Mouse (Mus musculus) liver, adult (tissue): ENCODE measurements at regions not wholly inside any gene's neighbourhood (a gene's known extent, or its start where the extent isn't known, plus 50 kb on each side); places are given as distances from the start of the nearest gene placed in this dataset.

Experiments
- GATA4 ChIP-seq: IDR thresholded peaks from 2 replicates; pipeline ENCODE4 v1.6.1; 2014; ENCODE audit warnings: mild to moderate bottlenecking, low read length; ENCODE audit not compliant: insufficient replicate concordance

- TF ChIP-seq GATA4 = no peak
These were observed 137.8 kb downstream of the Chst1 start for GRCm38 (mm10) chr2:92737301-92737700.

- no peak for TF ChIP-seq GATA4
These were observed 140.1 kb downstream of the Chst1 start for GRCm38 (mm10) chr2:92739576-92739975.

DNA sequence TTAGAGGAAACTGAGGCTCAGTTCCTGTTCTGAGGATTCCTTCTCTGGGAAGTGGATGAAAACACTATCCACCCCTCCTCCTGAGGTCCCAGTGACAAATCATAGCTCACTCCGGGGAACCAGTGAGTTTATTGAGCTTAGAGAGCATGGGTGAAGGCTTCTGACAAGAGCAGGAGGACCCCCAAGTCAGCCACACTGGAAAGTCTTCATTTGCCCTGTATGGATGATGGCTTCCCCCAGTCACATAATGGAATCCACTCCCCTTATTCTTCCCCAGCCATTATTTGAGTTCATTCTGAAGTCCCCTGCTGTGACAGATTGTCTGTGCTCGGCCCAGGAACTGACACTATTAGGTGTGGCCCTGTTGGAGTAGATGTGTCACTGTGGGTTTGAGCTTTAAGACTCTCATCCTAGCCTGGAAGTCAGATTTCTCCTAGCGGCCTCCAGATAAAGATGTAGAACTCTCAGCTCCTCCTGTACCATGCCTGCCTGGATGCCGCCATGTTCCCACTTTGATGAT, 141.3 kb downstream of the Chst1 start:
- no peak for TF ChIP-seq GATA4

DNA sequence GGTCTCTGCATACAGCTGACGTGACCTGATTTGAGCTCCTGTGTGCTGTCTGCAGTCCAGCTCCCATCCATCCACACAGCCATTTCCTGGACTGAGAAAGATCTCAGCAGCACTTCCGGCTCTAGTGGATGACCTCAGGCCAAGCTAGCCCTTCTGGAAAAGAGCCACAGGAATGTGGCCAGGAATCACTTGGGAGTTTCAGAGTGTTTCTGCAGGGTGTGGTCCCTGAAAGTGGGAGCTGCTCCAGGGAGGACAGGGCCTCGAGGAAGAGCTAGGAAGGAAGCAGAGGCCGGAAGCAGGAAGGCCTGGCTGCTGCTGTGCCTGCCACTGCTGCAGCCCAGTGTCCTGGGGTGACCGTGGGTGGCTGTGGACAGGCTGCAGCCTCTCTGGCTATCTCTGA, 142.5 kb downstream of the Chst1 start:
- peak; percentile 96 for TF ChIP-seq GATA4

- no peak for TF ChIP-seq GATA4
These were observed 143.2 kb downstream of the Chst1 start for GRCm38 (mm10) chr2:92742671-92743070.

- no peak for TF ChIP-seq GATA4
These were observed 143.6 kb downstream of the Chst1 start for GRCm38 (mm10) chr2:92743152-92743551.

- no peak for TF ChIP-seq GATA4
These were observed 144.4 kb downstream of the Chst1 start for GRCm38 (mm10) chr2:92743911-92744310.

GRCm38 (mm10) chr2:92747406-92747805, 147.9 kb downstream of the Chst1 start:
- TF ChIP-seq GATA4 = no peak

- TF ChIP-seq GATA4 = no peak
These were observed 150.6 kb downstream of the Chst1 start for GRCm38 (mm10) chr2:92750116-92750515.

DNA sequence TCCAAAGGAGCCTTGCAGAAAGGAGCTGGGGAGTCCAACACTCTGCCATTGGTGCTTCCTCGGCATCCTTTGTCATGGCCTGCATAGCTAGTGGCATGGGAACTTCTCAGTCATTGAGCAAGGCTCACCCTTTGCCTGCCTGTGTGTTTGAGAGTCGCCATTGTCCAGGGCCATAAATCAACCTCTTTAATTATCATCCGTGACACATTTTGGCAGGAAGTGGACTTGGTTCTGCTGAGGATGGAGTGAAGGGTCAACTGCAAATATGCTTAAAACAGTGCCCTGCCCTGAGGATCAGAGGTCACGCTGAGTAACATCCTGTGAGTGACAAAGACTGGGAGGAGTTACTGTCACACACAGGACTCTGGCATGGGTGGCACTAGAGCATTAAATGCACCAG, 151.2 kb downstream of the Chst1 start:
- TF ChIP-seq GATA4 = 0 out of 2 replicates have a peak, but pooled peaks have one; percentile 31

- TF ChIP-seq GATA4 = no peak
These were observed 151.7 kb downstream of the Chst1 start for GRCm38 (mm10) chr2:92751256-92751655.

GRCm38 (mm10) chr2:92752156-92752555, 152.6 kb downstream of the Chst1 start:
- no peak for TF ChIP-seq GATA4

- no peak for TF ChIP-seq GATA4
These were observed 153.3 kb downstream of the Chst1 start for GRCm38 (mm10) chr2:92752794-92753193.

GRCm38 (mm10) chr2:92754505-92755280, 155.2 kb downstream of the Chst1 start:
- no peak for TF ChIP-seq GATA4

DNA sequence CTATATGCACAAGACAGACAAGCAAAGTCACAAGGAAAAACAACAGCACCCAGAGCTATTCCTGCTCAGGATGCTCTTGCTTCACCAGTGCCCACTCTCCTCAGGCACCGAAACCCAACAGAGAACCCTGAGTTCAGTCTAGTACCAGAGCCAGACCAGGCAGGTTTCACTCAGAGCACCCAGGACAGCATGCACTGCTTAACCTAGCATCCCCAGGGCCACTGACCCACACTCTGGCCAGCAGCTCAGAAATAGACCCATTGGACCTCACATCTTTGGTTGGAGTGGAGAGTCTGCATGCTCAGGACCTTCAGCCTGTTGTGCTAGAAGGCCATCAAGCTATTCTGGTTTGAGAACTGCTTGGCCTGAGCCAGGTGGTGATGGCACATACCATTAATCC, 157.0 kb downstream of the Chst1 start:
- no peak for TF ChIP-seq GATA4

- no peak for TF ChIP-seq GATA4
These were observed 156.1 kb upstream of the Syt13 start for GRCm38 (mm10) chr2:92758775-92759174.

DNA sequence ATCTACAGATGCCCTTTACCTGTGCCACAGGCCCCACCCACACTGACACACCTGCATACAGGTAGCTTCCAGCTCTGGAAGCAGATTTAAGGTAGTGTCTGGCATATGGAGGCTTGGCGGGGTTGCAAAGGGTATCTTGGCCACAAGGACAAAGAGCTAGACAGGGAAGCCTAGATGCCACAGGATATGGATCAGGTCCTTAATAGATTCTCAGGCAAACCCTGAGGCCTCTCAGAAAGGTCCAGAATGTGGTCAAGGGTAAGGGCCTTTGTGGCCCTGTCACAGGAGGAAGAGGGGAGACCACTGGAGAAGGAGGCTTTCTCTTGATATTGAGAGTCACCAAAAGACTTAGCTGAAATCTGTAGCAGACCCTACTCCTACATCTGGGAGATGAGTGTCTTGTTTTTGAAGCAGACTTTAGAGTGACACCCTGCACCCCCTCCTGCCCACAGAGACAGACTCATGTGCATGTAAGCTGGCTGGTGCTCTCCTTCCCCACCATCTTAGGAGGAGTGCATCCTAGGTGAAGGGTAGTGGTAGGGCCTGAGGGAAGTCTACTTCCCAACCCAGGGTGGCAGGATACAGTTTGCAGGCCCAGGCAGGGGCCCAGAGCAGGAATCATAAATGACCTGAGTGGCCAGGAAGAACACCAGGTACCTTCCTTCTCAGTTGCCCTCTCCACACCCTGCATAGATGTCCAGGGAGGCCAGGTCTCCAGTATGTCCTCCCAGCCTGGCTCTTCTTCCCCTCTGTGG, 150.8 kb upstream of the Syt13 start:
- TF ChIP-seq GATA4 = no peak

GRCm38 (mm10) chr2:92767476-92768005, 147.4 kb upstream of the Syt13 start:
- TF ChIP-seq GATA4 = no peak
